Mouse (Mus musculus) cerebellum, adult 11 months (tissue): Measurements from ENCODE around the gene Pear1.

Experiments
- DNase-seq: peaks from one replicate; pipeline ENCODE4 v3.0.0; 2022

Pear1 gene

GRCm38 (mm10) chr3:87725396-87726160, 98.5 kb downstream of the Pear1 start:
- no peak for DNase-seq

- DNase-seq = no peak
These were observed 99.5 kb downstream of the Pear1 start for GRCm38 (mm10) chr3:87724556-87724955.

DNA sequence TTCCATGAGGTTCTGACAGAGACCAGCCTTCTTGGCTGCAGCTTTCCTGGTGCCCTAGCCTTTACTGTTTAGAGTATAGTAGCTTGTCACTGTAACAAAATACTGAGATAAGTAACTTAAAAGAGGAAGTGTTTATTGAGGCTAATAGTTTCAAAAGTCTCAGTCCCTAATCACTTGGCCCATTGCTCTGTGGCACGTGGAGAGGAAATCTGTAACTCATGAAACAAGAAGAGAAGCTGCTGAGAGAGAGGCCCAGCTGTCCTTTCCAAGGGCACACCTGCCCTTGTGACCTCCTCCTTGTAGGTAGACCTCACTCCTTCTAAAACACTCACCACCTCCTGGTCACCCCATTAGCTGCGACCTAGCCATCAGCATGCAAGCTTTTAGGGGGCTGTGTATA, 105.6 kb downstream of the Pear1 start:
- DNase-seq = no peak
